Mouse (Mus musculus) kidney, postnatal 36 days (tissue): Measurements from ENCODE around the gene Ppa2.

Experiments used
- DNase-seq, 2 experiments: peaks; one replicate each; pipeline ENCODE4 v3.0.0; 2021 to 2022; ENCODE audit warnings: mixed read lengths in 2 of 2

Ppa2 gene

DNA sequence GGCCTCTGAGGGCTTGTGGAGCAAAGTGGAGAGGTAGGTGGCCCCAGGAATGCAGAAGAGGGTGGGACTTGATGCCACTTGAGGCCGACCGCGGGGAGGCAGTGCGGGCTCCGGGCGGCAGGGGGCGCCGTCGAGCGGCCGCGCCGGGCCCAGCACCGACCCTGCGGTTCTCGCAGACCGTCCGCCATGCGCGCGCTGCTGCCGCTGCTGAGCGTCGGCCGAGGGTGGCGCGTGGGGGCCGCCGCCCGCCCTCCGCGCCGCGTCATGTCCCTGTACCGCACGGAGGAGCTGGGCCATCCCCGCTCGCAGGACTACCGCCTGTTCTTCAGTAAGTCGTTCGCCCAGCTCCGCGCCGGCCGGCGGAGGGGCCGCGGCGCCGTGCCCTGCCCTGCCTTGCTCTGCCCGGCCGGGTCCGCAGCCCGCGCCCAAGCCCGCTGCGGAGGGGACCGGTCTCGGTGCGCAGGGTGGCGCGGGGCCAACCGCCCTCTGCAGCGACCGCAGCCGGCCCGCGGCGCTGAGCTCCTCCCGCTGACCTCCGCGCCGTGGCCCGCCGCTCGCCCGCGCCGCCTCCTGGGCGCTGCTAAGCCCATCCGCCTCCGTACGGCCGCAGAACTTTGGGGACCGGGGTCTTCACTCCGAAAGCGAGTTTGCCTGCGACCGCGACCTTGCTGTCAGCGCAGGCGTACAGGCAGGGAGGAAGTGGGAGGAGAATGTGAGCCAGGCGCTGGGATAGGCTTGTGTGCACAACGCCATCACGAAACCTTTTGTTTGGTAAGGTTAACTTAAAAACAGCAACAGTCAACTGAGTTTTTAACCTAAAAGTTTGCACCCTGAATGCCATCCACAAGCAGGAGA lies at the start of gene Ppa2:
Ppa2 (plus strand) TSS at position 157 of the 855 bp plus-strand sequence.
- DNase-seq: peak; percentile 87

DNA sequence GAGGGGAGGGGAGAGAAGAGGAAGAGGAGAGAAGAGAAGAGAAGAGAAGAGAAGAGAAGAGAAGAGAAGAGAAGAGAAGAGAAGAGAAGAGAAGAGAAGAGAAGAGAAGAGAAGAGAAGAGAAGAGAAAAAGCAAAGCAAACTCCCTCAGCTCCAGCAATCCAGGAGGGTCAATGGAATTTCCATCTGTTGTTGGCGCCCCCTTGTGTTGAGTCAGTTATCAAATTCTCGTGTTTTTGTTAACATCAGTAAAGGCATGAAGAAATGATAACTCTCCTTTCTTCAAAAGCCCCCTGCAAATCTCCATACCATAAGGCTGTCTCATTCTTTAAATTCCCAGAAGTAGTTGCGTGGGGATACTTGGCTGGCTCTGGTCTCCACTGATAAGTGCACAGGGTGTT lies 38.0 kb upstream of the Ppa2 start:
- DNase-seq: peak; percentile 87 to 93

DNA sequence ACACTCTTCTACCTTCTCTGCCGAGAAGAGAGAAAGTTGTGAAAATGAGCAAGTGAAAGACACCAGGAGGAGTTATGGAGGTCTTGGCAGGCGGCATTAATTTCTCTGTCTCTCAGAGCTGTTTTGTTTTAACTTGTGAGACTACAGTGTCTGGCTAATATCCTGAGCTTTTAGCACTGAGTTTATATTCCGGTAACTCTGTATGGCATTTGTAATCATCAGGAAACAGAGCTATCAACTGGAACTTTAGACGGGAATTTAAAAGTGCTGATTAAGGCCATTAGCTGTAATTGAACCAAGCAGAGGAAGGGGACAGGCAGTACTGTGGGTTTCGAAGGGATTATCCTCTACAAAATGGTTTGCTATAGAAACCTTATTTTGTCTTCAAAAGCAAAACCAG lies 25.3 kb upstream of the Ppa2 start:
- no peak for DNase-seq

DNA sequence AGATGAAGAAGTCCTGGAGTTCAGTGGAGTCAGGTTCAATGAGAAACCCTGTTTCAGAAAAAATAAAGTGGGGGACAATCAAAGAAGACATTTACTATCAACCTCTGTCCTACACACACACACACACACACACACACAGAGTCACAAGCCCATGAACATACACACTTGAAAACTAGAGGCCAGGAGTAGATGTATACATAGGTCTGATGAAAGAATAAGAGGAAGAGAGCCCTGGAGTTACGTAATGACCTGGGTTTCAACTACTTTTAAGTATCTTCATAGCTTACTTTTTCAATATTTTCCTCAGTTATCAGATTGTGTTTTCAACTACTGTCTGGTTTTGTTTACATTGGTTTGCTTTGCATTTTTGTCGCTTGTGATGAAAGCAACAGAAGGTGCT lies 21.1 kb upstream of the Ppa2 start:
- no peak for DNase-seq

DNA sequence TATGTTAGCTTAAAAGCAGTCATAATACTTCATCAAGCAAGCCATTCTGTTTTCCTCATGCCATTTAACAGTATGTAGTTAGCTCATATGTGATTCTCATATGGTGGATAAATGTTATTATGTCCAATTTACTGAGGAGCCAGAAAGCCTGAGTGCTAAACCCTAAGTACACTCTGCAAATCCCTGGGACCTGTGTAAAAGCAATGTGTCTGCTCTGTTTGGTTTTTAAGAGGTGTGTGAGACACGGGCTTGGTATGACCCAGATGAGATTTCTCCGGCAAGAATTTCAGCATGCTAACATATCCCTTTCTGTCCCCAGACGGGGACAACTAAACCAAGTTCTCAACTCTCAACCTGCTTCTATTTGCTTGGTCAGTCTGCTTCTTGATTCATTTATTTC lies 5.6 kb upstream of the Ppa2 start:
- DNase-seq: no peak

DNA sequence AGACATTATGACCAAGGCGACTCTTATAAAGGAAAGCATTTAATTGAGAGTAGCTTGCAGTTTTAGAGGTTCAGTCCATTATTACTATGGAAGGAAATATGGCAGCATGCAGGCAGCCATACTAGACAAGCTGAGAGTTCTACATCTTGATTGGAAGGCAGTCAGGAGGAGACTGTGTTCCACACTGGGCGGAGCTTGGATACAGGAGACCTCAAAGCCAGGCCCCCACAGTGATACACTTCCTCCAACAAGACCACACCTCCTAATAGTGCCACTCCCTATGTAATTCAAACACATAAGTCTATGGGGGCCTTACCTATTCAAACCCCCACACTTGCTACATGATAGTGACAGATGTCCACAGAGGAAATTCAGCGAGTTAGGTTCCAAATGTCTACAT lies 1.5 kb upstream of the Ppa2 start:
- DNase-seq: no peak

DNA sequence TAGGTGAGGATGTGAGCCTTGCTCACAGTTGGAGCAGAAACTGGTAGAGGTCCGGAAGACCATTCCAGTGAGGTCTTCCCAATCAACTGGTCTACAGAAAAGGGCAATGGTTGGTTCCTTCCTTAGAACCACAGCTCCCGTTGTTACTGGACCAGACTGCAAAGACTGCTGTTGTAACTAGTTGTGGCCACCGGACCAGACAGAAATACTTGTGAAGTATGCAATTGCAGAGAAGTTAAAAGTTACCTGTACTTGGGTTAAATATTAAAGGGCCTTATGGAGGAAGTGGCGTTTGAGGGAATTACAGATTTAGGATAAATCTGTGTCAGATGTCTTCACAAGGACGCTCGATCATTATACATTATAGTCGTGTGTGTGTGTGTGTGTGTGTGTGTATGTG lies 551 bp upstream of the Ppa2 start:
- peak; percentile 45 to 63 for DNase-seq

DNA sequence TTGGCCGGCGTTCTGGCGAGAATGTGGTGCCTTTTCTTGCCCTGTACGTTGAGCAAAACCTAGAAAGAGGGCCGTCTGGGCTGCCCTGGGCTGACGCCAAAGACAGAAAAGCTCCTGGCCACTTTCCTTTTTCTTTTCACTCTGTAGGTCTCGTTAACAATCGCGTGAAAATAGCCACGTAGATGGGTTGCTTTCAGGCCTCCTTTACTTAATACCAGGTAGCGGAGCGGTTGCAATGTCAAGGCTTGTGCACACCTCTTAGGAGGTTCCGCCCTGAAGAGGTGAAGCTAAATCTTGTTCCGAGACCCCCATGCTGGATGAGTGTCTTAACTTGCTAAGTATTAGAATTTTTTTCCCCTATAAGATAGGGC lies 884 bp downstream of the Ppa2 start:
- no peak for DNase-seq

DNA sequence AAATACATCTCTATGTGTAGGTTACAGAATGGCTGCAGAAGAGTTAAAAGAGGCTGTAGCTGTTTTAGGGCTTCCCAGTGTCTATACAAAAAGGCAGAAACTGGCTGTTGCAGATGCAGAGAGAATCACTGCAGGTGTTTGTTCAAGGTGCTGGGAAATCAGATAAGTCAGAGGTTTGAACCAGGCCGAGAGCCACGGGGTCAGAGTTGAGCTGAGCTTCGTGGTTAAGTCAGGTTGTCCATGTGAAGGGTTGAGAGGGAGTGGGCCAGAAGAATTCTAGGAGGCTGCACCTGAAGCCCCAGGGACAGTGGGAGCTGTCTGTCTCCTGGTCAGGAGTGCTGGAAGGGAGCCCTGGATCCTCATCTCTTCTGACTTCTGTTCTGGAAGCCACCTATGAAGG lies 2.4 kb downstream of the Ppa2 start:
- DNase-seq: no peak

DNA sequence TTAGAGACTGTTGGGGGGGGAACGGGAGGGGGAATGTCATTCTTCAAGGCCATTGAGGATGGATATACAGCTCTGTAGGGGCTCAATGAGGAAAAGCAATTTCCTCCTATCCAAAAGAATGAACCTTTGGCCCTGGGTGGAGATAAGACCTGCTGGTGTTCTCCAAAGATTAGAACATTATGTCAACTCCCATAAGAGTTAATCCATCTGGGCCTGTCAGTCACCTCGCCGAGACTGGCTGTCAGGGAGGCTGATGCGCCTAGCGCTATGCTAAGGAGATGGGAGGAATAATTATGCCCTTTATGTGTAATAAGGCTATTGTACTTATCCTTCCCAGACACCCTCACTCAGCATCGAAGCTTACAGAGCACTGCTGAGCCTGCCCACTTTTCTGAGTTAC lies 2.9 kb downstream of the Ppa2 start:
- DNase-seq: no peak

DNA sequence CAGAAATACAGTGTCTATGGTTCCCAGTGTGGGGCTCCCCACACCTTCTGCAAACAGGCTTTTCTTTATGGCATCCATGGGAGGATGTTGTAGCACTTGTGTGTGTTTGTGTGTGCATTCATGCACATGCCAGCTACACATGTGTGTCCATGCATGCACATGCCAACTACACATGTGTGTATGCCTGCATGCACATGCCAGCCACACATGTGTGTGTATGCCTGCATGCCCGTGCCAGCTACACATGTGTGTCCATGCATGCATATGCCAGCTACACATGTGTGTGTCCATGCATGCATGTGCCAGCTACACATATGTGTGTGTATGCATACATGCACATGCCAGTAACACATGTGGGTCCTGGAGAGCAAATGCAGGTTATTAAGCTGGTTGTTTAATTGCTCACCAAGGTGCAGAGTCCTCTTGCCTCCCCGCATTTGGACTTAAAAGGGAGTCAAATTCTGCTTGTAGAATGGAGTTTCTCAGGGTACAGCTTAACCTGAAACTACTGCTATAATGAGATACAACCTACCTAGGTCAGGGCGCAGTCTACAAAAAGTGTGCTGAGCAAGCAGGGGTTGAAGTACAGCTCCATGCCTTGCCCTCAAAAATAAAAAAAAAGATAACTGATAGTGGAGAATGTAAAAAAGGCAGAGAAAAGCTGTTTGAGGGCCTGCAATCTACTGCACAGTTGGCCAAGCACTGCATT lies 3.7 kb downstream of the Ppa2 start:
- DNase-seq: peak; percentile 37 to 53

DNA sequence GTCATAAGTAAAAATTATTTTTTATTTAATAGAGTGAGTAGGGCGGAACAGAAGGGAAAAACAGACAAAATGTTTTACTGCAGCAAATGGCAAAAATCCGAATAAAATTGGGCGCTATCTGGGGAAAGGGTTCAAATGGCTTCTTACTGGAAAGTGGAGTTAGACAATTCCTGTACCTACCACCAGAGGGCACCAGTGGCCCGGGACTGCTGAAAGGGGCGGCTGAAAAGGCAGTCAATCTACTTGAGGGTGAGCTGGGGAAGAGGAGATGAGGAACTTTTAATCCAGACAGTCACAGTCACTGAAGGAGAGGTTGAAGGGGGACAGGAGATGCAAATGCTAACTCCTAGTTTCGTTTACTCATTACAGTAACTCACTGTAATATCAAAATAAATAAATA lies 4.6 kb downstream of the Ppa2 start:
- peak; percentile 65 to 85 for DNase-seq

DNA sequence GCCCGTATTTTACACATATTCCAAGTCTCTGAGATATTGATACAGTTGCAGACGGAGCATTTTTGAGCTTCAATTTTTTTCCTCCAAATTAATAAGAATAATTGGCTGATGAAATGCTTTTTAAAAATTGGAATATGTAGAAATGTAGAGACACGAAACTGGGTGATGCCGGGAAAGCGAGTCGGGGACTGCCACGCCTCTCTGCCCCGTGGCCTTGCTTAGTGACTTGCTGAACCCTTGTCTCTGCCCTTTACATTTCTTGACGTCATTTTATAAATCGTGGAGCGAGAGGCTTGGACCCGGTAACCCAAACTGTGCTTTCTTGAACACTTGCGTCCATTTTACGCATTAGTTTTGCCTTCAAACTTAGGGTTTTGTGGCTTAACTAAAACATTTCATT lies 5.1 kb downstream of the Ppa2 start:
- no peak for DNase-seq

DNA sequence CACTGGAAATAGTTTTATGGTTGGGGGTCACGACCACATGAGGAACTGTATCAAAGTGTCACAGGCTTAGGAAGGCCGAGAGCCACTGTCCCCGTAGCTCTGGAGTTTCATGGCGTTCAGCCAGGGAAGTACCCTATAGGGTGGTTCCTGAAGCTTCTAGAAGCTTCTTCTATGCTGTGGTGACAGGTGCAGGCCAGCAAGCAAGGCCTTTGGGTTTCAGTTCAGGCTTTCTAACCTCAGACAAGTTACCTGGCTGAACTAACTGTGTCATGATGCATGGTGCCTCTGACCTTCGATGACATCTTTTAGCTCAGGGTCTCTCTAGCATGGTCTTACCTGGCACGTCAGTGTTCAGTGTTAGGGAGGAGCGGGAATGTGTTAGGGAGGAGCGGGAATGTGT lies 5.7 kb downstream of the Ppa2 start:
- DNase-seq: no peak

DNA sequence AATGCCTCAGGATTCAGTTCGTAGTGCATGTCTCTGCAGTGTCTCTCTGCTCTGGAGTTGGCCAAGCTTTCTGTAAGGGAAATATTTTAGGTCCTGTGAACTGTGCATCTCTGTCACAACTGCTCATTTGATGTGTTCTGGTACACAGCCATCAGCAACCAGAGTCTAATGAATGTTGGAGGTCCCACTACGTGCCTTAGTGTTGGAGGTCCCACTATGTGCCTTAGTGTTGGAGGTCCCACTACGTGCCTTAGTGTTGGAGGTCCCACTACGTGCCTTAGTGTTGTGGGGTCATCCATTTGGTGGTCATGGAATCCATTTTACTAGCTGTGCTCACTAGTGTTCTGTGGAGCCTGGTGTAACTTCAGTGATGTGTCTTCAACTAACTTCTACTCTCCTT lies 7.9 kb downstream of the Ppa2 start:
- DNase-seq: no peak

DNA sequence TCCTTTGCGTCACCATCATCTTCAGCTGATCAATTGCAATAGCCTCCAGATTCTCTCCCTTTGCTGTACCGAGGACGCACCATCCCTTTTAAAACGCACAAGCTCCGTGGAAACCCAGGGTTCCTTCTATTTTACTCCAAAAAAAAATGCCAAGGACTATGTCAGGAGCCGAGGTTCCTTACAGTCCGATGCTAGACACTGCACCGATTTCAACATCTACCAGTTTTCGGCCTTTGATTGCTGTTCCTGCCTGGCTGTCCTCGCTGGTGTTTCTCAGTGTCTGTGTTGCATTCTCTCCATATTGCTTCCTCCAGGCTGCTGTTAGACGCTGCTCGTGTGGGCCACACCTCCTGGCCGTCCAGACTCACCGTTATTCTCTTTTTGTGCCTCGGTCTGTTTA lies 8.7 kb downstream of the Ppa2 start:
- no peak for DNase-seq

DNA sequence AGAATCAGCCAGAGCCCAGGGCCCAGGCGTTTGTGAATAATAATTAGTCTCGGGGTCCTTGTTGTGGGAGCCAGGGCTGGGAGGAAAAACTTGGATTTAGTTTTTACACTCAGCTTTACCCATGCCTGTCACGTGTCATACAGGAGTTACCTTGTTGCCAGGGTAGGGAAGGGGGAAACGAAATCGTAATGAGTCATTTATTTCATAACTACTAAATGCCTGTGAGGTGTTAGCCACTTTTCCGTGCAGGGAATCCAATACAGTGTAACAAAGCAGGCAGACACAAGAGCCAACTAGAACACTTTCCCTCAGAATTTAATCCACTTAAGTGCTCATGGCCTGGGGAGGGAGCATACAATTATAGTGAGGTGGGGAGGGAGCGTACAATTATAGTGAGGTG lies 9.9 kb downstream of the Ppa2 start:
- no peak for DNase-seq

DNA sequence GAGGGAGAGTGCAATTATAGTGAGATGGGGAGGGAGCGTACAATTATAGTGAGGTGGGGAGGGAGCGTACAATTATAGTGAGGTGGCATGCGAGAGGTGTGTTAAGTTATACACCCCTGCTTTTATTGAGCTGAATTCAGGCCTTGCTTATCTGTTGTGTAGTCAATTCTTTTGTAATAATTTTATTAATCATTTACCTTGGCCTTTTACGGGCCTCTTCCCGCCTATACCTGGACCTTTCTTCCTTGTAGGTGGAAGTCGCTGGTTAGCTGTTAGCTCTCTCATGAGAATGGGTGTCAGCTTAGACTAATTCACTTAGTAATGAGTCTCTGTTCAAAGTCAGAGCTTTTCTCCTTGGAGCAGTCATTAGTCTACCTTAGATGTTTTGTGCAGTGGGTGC lies 10.4 kb downstream of the Ppa2 start:
- no peak for DNase-seq

DNA sequence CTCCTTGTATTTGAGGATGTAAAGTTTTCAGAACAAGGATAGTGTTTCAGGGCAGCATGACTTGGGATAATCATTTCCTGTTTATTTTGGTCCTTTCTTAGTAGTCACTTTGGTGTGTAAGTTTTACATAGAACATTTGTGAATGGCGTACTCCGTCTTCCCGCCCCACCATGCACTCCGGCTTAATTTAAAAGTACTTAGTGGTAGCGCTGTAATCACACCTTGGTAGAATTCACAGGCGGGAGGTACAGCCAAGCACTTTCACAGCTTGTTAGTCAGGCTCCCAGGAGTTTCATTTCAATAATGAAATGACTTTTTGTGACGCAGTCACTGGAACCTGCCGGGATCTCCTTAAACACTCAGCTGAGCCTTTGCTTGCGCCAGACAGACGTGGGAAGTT lies 12.0 kb downstream of the Ppa2 start:
- no peak for DNase-seq

DNA sequence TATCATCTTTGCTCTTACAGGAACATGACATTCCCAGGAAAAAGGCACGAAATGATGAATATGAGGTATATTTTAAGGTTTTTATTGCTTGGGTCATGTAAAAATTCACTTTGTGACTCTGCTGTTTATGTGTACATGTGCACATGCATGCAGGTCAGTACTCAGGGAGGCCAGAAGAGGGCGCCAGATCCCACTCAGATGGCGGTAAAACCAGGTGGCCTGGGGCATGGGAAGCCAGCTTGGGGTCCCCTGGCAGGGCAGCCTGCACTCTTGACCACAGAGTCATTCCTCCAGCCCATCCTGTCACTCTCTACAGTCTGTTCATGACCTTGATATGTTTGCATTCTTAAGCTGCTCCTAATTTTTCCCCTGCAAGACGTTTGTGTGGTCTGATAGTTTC lies 12.6 kb downstream of the Ppa2 start:
- peak in 1 of 2 experiments; percentile 40 for DNase-seq

DNA sequence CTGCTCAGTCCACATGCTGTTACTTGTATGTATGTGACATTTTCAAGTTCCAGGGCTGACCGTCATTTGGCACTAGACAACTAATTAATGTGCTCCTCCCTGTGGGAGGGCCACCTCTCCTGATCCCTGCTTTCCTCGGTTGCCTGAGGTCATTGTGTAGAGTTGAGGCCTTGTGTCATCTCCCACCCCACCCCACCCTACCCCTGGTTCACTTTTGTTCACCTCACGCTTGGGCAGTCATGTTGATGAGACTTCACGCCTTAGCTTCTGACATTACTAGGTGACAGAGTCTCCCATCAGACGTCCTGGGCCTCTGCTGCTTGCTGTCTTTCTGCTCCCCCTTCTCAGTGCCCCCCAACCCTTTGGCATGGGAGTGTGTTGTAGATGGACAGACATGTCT lies 15.2 kb downstream of the Ppa2 start:
- no peak for DNase-seq

DNA sequence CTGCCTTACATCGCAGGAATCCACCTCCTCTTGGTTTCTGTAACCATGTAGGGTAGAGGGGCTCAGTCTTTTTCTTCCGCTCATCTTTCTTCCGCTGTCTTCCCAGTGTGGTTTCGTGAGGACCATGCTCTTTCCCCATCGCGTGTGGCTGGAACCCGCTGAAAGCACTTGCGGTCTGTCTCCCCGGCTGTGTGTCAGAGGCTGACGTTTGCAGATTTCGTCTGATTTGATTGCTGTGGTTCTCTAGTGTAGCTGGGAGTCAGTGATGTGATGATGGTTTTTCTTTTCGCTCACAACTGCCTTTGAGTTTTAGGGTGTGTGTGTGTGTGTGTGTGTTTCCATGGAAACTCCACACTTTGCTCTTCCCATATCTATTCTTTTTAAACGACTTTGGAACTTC lies 18.6 kb downstream of the Ppa2 start:
- no peak for DNase-seq

DNA sequence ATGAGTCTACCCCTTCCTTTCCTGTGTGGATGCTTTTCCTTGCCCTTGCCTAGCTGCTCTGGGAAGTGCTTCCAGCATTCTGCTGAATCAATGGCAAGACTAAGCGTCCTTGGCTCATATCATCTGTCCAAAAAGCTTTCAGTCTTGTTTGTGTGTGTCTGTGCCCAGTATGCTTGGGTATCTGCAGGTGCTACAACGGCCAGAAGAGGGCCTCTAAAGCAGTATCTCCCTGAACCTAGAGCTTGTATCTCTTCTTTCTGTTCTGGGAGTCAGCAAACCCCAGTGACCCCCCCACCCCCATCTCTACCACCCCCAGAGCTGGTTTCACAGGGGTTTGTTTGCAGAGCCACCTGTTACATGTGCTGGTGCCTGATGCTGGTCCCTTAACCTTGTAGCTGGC lies 19.5 kb downstream of the Ppa2 start:
- DNase-seq: no peak

DNA sequence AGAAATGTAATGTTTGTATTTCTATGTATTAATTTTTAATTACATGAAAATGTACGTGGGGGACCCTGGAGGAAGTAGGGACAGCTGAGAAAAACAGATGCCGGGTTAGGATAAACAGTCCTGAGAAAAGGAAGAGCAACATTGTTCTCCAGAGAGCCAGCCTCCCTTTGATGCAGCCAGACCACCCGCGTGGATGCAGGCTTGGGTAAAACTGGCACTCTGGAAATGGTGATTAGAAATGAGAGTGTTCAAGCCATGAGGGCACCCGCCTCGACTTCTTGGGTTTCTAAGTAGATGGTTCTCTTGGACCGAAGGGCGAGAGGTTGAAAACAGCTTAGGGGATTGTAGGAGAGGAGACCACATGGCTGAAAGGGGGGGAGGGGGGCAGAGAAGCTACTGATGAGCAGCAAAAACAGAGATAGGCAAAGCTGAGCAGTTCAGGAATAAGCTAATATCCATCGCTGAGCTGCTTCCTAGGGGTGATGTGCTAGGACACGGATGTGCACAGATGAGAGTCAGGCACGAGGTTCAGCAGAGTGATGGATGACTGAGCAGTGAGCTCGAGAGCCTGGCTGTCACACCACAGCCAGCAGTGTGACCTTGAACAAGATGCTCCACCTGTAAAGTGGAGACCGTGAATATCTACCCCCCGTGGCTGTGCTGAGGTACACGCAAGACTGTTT lies 21.4 kb downstream of the Ppa2 start:
- DNase-seq: no peak
